Mouse (Mus musculus) adrenal gland, postnatal 4 days (tissue): ENCODE data around the gene 4930442H23Rik. TPM values are rescaled to one million over a fixed set of nuclear protein-coding genes. Genes with fewer than 3 reads are reported as not detected.

ENCODE experiments used
- total RNA-seq, 2 experiments: library from RNA; stranded (reverse); gene quantifications; 2 replicates each; pipeline ENCODE4 v1.2.3; 2021

Gene 4930442H23Rik
- total RNA-seq, 2 experiments from 2014 or later: not detected

Other genes with a start within 250 kb of the 4930442H23Rik start
- 1 to 10 TPM; 5.4 to 6.7 TPM for gene Gng7, start 168.9 kb downstream of the 4930442H23Rik start, total RNA-seq
- gene Diras1, start 158.2 kb downstream of the 4930442H23Rik start, total RNA-seq: 1 to 10 TPM; 2.9 to 3.5 TPM
- gene Slc39a3, start 146.4 kb downstream of the 4930442H23Rik start, total RNA-seq: 10 to 100 TPM; 32.9 to 36.3 TPM
- 100 to 1,000 TPM; 158 to 163 TPM for gene Sgta, start 123.7 kb downstream of the 4930442H23Rik start, total RNA-seq
- 10 to 100 TPM; 39.1 to 46.7 TPM for gene Thop1, start 113.8 kb downstream of the 4930442H23Rik start, total RNA-seq
- gene Creb3l3, start 85.0 kb downstream of the 4930442H23Rik start, total RNA-seq: 10 to 100 TPM in 1 of 2 experiments, 1 to 10 TPM in 1; 2.3 to 16.6 TPM
- 100 to 1,000 TPM; 149 to 157 TPM for gene Map2k2, start 77.9 kb downstream of the 4930442H23Rik start, total RNA-seq
- gene Zbtb7a, start 48.6 kb downstream of the 4930442H23Rik start, total RNA-seq: 10 to 100 TPM; 71.8 to 76.6 TPM
- gene Pias4, start 15.9 kb downstream of the 4930442H23Rik start, total RNA-seq: 10 to 100 TPM; 34.0 to 34.4 TPM
- gene Eef2, start 7.2 kb downstream of the 4930442H23Rik start, total RNA-seq: 1,000 to 10,000 TPM; 1,728 to 1,734 TPM
- 10 to 100 TPM; 53.4 to 63.6 TPM for gene Dapk3, start 844 bp downstream of the 4930442H23Rik start, total RNA-seq
- under 1 TPM in 1 of 2 experiments, not detected in 1; 0.20 TPM for gene Nmrk2, start 18.2 kb upstream of the 4930442H23Rik start, total RNA-seq
- gene Atcay, start 47.0 kb upstream of the 4930442H23Rik start, total RNA-seq: 1 to 10 TPM; 5.3 to 5.4 TPM
- gene Zfr2, start 49.3 kb upstream of the 4930442H23Rik start, total RNA-seq: 10 to 100 TPM; 20.9 to 21.7 TPM
- gene Matk, start 69.1 kb upstream of the 4930442H23Rik start, total RNA-seq: 1 to 10 TPM; 2.9 to 3.0 TPM
- gene Mrpl54, start 83.1 kb upstream of the 4930442H23Rik start, total RNA-seq: 100 to 1,000 TPM; 107 to 108 TPM
- 10 to 100 TPM; 47.8 to 49.5 TPM for gene Apba3, start 83.1 kb upstream of the 4930442H23Rik start, total RNA-seq
- 1 to 10 TPM; 1.8 to 3.1 TPM for gene Tjp3, start 107.7 kb upstream of the 4930442H23Rik start, total RNA-seq
- 10 to 100 TPM; 65.2 to 71.1 TPM for gene Pip5k1c, start 109.1 kb upstream of the 4930442H23Rik start, total RNA-seq
- 10 to 100 TPM; 43.8 to 44.4 TPM for gene Cactin, start 137.3 kb upstream of the 4930442H23Rik start, total RNA-seq
- gene Tbxa2r, start 144.9 kb upstream of the 4930442H23Rik start, total RNA-seq: 10 to 100 TPM; 27.3 to 30.6 TPM
- 1 to 10 TPM; 2.3 to 2.6 TPM for gene Gipc3, start 159.4 kb upstream of the 4930442H23Rik start, total RNA-seq
- gene Hmg20b, start 166.6 kb upstream of the 4930442H23Rik start, total RNA-seq: 100 to 1,000 TPM; 107 to 108 TPM
- 10 to 100 TPM; 21.2 to 22.0 TPM for gene Mfsd12, start 173.6 kb upstream of the 4930442H23Rik start, total RNA-seq
- 1 to 10 TPM; 6.3 to 8.2 TPM for gene 4930404N11Rik, start 182.0 kb upstream of the 4930442H23Rik start, total RNA-seq
- gene Fzr1, start 194.7 kb upstream of the 4930442H23Rik start, total RNA-seq: 10 to 100 TPM; 69.1 to 70.7 TPM
- gene Dohh, start 200.6 kb upstream of the 4930442H23Rik start, total RNA-seq: 10 to 100 TPM; 49.4 to 49.7 TPM
- gene Gm48551, start 200.6 kb upstream of the 4930442H23Rik start, total RNA-seq: 1 to 10 TPM; 1.7 to 1.8 TPM
- 1 to 10 TPM; 2.6 to 4.1 TPM for gene Gm48552, start 205.2 kb upstream of the 4930442H23Rik start, total RNA-seq
- 10 to 100 TPM in 1 of 2 experiments, 1 to 10 TPM in 1; 1.2 to 13.2 TPM for gene Smim24, start 209.2 kb upstream of the 4930442H23Rik start, total RNA-seq